Mouse (Mus musculus) cortical plate, adult 2 months (tissue): Measurements from ENCODE around the gene Atp4b.

Experiments
- CTCF ChIP-seq: fragments of 200-500 bp; IDR thresholded peaks from 2 replicates; pipeline ENCODE4 v1.5.1; 2011; ENCODE audit warnings: mild to moderate bottlenecking, control low read depth, low read length; ENCODE audit not compliant: insufficient read depth; ENCODE audit errors: extremely low read depth
- POLR2A ChIP-seq: fragments of 200-500 bp; IDR thresholded peaks from 2 replicates; pipeline ENCODE4 v1.6.1; 2011; ENCODE audit warnings: mild to moderate bottlenecking, low read length, control low read depth; ENCODE audit not compliant: insufficient read depth; ENCODE audit errors: extremely low read depth

DNA sequence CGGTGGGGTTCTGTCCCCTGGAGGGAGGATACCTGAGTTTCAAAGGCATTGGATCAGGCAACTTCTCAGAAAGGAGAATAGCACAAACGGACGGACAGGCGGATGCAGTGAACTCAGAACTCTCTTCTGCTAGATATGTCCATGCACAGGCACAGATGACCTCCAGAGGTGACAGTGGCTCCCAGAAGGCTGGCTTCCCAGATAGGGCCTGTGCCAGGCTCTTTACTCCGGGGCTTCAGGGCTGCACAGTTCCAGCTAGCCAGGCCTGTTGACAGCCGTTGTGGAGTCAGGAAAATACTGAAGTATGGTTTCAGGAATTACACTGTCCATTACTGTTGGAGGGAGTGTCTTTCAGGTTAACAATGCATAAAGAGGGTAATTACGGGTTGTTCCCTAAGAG is 46.6 kb downstream of the Atp4b start:
- TF ChIP-seq POLR2A, result no peak
- no peak for TF ChIP-seq CTCF
